In genomic region chr2:68482896-68483295, GRCm38 (mm10) we compare ENCODE assay signal across 24 mouse cellular contexts.
"Had no signal": no experiment of that assay in that cellular context is flagged by ENCODE, and none has a peak within 500 bp of the region (broad histone marks: within the 10 kb centered on the region; RNA-seq: fewer than 3 reads in every experiment).

No protein-coding gene starts in this region.

- H3K4me2 ChIP-seq: limb, embryonic 12.5 days; limb, embryonic 15.5 days; liver, embryonic 11.5 days; lung, embryonic 14.5 days; midbrain, embryonic 13.5 days; neural tube, embryonic 15.5 days had no signal

- H3K27me3 ChIP-seq: limb, embryonic 12.5 days; limb, embryonic 15.5 days; midbrain, embryonic 13.5 days; neural tube, embryonic 15.5 days had no signal

- H3K36me3 ChIP-seq: limb, embryonic 12.5 days; limb, embryonic 15.5 days; midbrain, embryonic 10.5 days; midbrain, embryonic 13.5 days; neural tube, embryonic 15.5 days had no signal

- H3K9me3 ChIP-seq: limb, embryonic 12.5 days; limb, embryonic 15.5 days; megakaryocyte, embryonic 14.5 days; midbrain, embryonic 10.5 days; midbrain, embryonic 13.5 days; neural tube, embryonic 15.5 days had no signal

- H3K9ac ChIP-seq: limb, embryonic 12.5 days; limb, embryonic 15.5 days; liver, embryonic 14.5 days; liver, postnatal 0 days; lung, embryonic 14.5 days; midbrain, embryonic 13.5 days; neural tube, embryonic 15.5 days had no signal

- ATAC-seq: liver, postnatal 0 days; lung, postnatal 0 days; midbrain, embryonic 13.5 days; midbrain, embryonic 16.5 days had no signal

- H3K4me3 ChIP-seq: limb, embryonic 12.5 days; limb, embryonic 15.5 days; megakaryocyte, embryonic 14.5 days; midbrain, embryonic 10.5 days; midbrain, embryonic 13.5 days; myocyte; neural tube, embryonic 15.5 days had no signal

- H3K27ac ChIP-seq: limb, embryonic 12.5 days; limb, embryonic 15.5 days; liver, embryonic 14.5 days; macrophage; midbrain, embryonic 10.5 days; midbrain, embryonic 13.5 days; neural tube, embryonic 15.5 days; stomach, postnatal 0 days had no signal

- DNase-seq: kidney, adult 9 months; kidney, postnatal 14 days; kidney, postnatal 4 days; left cerebral cortex, postnatal 4 days; liver, postnatal 0 days; lung, embryonic 14.5 days; right cerebral cortex, postnatal 14 days; right cerebral cortex, postnatal 4 days; thymus, adult 2 months; thymus, postnatal 14 days; thymus, postnatal 4 days had no signal

- H3K4me1 ChIP-seq: limb, embryonic 12.5 days; limb, embryonic 15.5 days; megakaryocyte, embryonic 14.5 days; midbrain, embryonic 10.5 days; midbrain, embryonic 13.5 days; neural tube, embryonic 15.5 days had no signal
